Mouse (Mus musculus): ENCODE measurements at regions not wholly inside any gene's neighbourhood (a gene's known extent, or its start where the extent isn't known, plus 50 kb on each side); places are given as distances from the start of the nearest gene placed in this dataset.
A peak's percentile ranks its signal among the peaks of the same experiment; 100 is the strongest.

- Histone ChIP-seq H3K9me3 (replicated peaks) (no peaks in the 10 kb centered on the region; the same call in 1 of the 2 replicates), H3K27ac (no peak overlapping the region), H3K27me3 (replicated peaks) (0 out of 2 replicates have a peak, but pooled peaks cover 6% of the 10 kb centered on the region), H3K9ac (0 out of 2 replicates have a peak overlapping the region, but pooled peaks have one; percentile 18), H3K4me1 (peaks cover 26% of the 10 kb centered on the region), H3K4me3 (no peak overlapping the region), H3K36me3 (peaks cover 9% of the 10 kb centered on the region; the same call in 1 of the 2 replicates), H3K4me2 (no peak overlapping the region)
- no peak for ATAC-seq
- WGBS (ENCODE audit: insufficient replicate concordance), result 64% methylated on average over 2 of the region's 2 CpGs
These were observed 78.1 kb downstream of the Cd24a start for GRCm38 (mm10) chr10:43656207-43656606.

GRCm38 (mm10) chr10:43657501-43658225, 79.6 kb downstream of the Cd24a start:
- H3K27ac ChIP-seq, result peak overlapping the region; percentile 65
- H3K4me2 ChIP-seq, result no peak overlapping the region
- H3K9me3 ChIP-seq (replicated peaks), result no peaks in the 10 kb centered on the region; the same call in 1 of the 2 replicates
- H3K4me3 ChIP-seq, result no peak overlapping the region
- peaks cover 9% of the 10 kb centered on the region; the same call in 1 of the 2 replicates for H3K36me3 ChIP-seq
- H3K27me3 ChIP-seq (replicated peaks), result 0 out of 2 replicates have a peak, but pooled peaks cover 6% of the 10 kb centered on the region
- H3K4me1 ChIP-seq, result peaks cover 26% of the 10 kb centered on the region
- no peak overlapping the region for H3K9ac ChIP-seq
- ATAC-seq, result no peak
- WGBS (ENCODE audit: insufficient replicate concordance), result 63% methylated on average over 8 of the region's 8 CpGs

GRCm38 (mm10) chr10:43658226-43658593, 80.1 kb downstream of the Cd24a start:
- Histone ChIP-seq H3K27ac (peak overlapping the region; percentile 65; the same call in 1 of the 2 replicates), H3K9me3 (replicated peaks) (no peaks in the 10 kb centered on the region; the same call in 1 of the 2 replicates), H3K9ac (no peak overlapping the region), H3K4me2 (no peak overlapping the region), H3K4me3 (no peak overlapping the region), H3K36me3 (peaks cover 9% of the 10 kb centered on the region; the same call in 1 of the 2 replicates), H3K27me3 (replicated peaks) (0 out of 2 replicates have a peak, but pooled peaks cover 6% of the 10 kb centered on the region), H3K4me1 (peaks cover 26% of the 10 kb centered on the region)
- peak; percentile 78 for ATAC-seq
- WGBS (ENCODE audit: insufficient replicate concordance), result 39% methylated on average over 1 of the region's 1 CpGs

GRCm38 (mm10) chr10:43664844-43665243, 86.8 kb downstream of the Cd24a start:
- Histone ChIP-seq H3K27me3 (replicated peaks) (0 out of 2 replicates have a peak, but pooled peaks cover 6% of the 10 kb centered on the region), H3K9ac (no peak overlapping the region), H3K27ac (peak overlapping the region; percentile 85; the same call in 1 of the 2 replicates), H3K36me3 (no peaks in the 10 kb centered on the region), H3K4me2 (no peak overlapping the region), H3K4me3 (no peak overlapping the region), H3K9me3 (replicated peaks) (no peaks in the 10 kb centered on the region), H3K4me1 (peaks cover 56% of the 10 kb centered on the region)
- WGBS (ENCODE audit: insufficient replicate concordance), result 34% methylated on average over 4 of the region's 4 CpGs
- no peak for ATAC-seq

- ATAC-seq, result peak; percentile 87
- 0 out of 2 replicates have a peak, but pooled peaks cover 6% of the 10 kb centered on the region for H3K27me3 ChIP-seq (replicated peaks)
- peak overlapping the region; percentile 72 for H3K4me2 ChIP-seq
- peaks cover 72% of the 10 kb centered on the region for H3K4me1 ChIP-seq
- no peaks in the 10 kb centered on the region for H3K9me3 ChIP-seq (replicated peaks)
- peak overlapping the region; percentile 65 for H3K9ac ChIP-seq
- peak overlapping the region; percentile 45 for H3K4me3 ChIP-seq
- peak overlapping the region; percentile 85 for H3K27ac ChIP-seq
- WGBS (ENCODE audit: insufficient replicate concordance), result 34% methylated on average over 9 of the region's 9 CpGs
- H3K36me3 ChIP-seq, result no peaks in the 10 kb centered on the region
These were observed 88.4 kb downstream of the Cd24a start for GRCm38 (mm10) chr10:43666262-43667085.

GRCm38 (mm10) chr10:43667086-43667690, 89.1 kb downstream of the Cd24a start:
- H3K4me2 ChIP-seq, result peak overlapping the region; percentile 72
- peak overlapping the region; percentile 65 for H3K9ac ChIP-seq
- 0 out of 2 replicates have a peak, but pooled peaks cover 6% of the 10 kb centered on the region for H3K27me3 ChIP-seq (replicated peaks)
- H3K27ac ChIP-seq, result peak overlapping the region; percentile 85
- no peaks in the 10 kb centered on the region for H3K9me3 ChIP-seq (replicated peaks)
- peak overlapping the region; percentile 45 for H3K4me3 ChIP-seq
- H3K36me3 ChIP-seq, result no peaks in the 10 kb centered on the region
- peak; percentile 38; the same call in 1 of the 2 replicates for ATAC-seq
- peaks cover 79% of the 10 kb centered on the region for H3K4me1 ChIP-seq
- 37% methylated on average over 25 of the region's 25 CpGs for WGBS (ENCODE audit: insufficient replicate concordance)

GRCm38 (mm10) chr10:43667732-43668247, 89.7 kb downstream of the Cd24a start:
- Histone ChIP-seq H3K4me2 (peak overlapping the region; percentile 72), H3K4me3 (peak overlapping the region; percentile 45), H3K9me3 (replicated peaks) (no peaks in the 10 kb centered on the region), H3K4me1 (peaks cover 85% of the 10 kb centered on the region), H3K27ac (peak overlapping the region; percentile 85), H3K9ac (peak overlapping the region; percentile 65), H3K36me3 (no peaks in the 10 kb centered on the region), H3K27me3 (replicated peaks) (0 out of 2 replicates have a peak, but pooled peaks cover 6% of the 10 kb centered on the region)
- ATAC-seq, result peak; percentile 76
- 12% methylated on average over 11 of the region's 11 CpGs for WGBS (ENCODE audit: insufficient replicate concordance)

- Histone ChIP-seq H3K4me2 (peak overlapping the region; percentile 56), H3K4me1 (peaks cover 91% of the 10 kb centered on the region), H3K36me3 (no peaks in the 10 kb centered on the region), H3K4me3 (no peak overlapping the region), H3K9ac (peak overlapping the region; percentile 56), H3K27me3 (replicated peaks) (no peaks in the 10 kb centered on the region), H3K9me3 (replicated peaks) (no peaks in the 10 kb centered on the region), H3K27ac (peak overlapping the region; percentile 85)
- 28% methylated on average over 5 of the region's 5 CpGs for WGBS (ENCODE audit: insufficient replicate concordance)
- ATAC-seq, result no peak
These were observed 91.4 kb downstream of the Cd24a start for GRCm38 (mm10) chr10:43669471-43669870.

- Histone ChIP-seq H3K4me1 (peaks cover 90% of the 10 kb centered on the region), H3K9me3 (replicated peaks) (no peaks in the 10 kb centered on the region), H3K27me3 (replicated peaks) (no peaks in the 10 kb centered on the region), H3K4me3 (no peak overlapping the region), H3K36me3 (no peaks in the 10 kb centered on the region), H3K9ac (peak overlapping the region; percentile 28), H3K27ac (peak overlapping the region; percentile 85), H3K4me2 (peak overlapping the region; percentile 12)
- ATAC-seq, result no peak
- WGBS (ENCODE audit: insufficient replicate concordance), result 50% methylated on average over 1 of the region's 1 CpGs
These were observed 92.7 kb downstream of the Cd24a start for GRCm38 (mm10) chr10:43670745-43671144.

- Histone ChIP-seq H3K4me1 (peaks cover 90% of the 10 kb centered on the region), H3K4me2 (no peak overlapping the region), H3K9me3 (replicated peaks) (no peaks in the 10 kb centered on the region), H3K4me3 (no peak overlapping the region), H3K9ac (no peak overlapping the region), H3K27ac (peak overlapping the region; percentile 49), H3K27me3 (replicated peaks) (no peaks in the 10 kb centered on the region), H3K36me3 (no peaks in the 10 kb centered on the region)
- no peak for ATAC-seq
- 19% methylated on average over 3 of the region's 3 CpGs for WGBS (ENCODE audit: insufficient replicate concordance)
These were observed 93.7 kb downstream of the Cd24a start for GRCm38 (mm10) chr10:43671785-43672184.

GRCm38 (mm10) chr10:43672490-43672889, 94.4 kb downstream of the Cd24a start:
- no peak overlapping the region for H3K4me3 ChIP-seq
- peak overlapping the region; percentile 49 for H3K27ac ChIP-seq
- no peaks in the 10 kb centered on the region for H3K27me3 ChIP-seq (replicated peaks)
- H3K4me2 ChIP-seq, result no peak overlapping the region
- ATAC-seq, result no peak
- no peaks in the 10 kb centered on the region for H3K9me3 ChIP-seq (replicated peaks)
- H3K36me3 ChIP-seq, result no peaks in the 10 kb centered on the region
- H3K4me1 ChIP-seq, result peaks cover 87% of the 10 kb centered on the region
- H3K9ac ChIP-seq, result no peak overlapping the region
- 39% methylated on average over 6 of the region's 6 CpGs for WGBS (ENCODE audit: insufficient replicate concordance)

Data from liver, embryonic 12.5 days (tissue).